Mouse (Mus musculus): ENCODE data around the gene Nodal.

Nodal gene

GRCm38 (mm10) chr10:61431375-61431774 lies 13.6 kb downstream of the Nodal start:
- DNase-seq (ENCODE audit: low read depth): no peak

GRCm38 (mm10) chr10:61440202-61440800 lies 22.5 kb downstream of the Nodal start:
- DNase-seq (ENCODE audit: low read depth): no peak

GRCm38 (mm10) chr10:61443456-61443855 lies 25.7 kb downstream of the Nodal start:
- DNase-seq (ENCODE audit: low read depth): no peak

DNA sequence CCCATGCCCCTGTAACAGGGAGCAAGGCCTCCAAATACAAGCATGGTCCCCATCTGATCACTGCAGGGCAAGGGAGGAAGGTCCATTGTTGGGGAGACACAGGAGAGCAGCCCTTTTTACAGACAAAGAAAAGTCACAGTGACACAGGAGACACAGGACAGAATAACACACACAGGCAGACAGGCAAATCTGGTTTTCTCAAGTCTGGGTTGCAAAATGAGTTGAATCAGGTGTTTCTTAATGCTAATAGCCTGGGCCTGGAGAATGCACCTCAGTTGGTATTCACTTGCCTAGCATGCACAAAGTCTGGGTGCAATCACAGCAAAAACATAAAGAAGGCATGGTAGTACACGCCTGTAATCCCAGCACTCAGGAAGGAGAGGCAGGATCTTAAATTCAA lies 26.1 kb downstream of the Nodal start:
- DNase-seq (ENCODE audit: low read depth): no peak

DNA sequence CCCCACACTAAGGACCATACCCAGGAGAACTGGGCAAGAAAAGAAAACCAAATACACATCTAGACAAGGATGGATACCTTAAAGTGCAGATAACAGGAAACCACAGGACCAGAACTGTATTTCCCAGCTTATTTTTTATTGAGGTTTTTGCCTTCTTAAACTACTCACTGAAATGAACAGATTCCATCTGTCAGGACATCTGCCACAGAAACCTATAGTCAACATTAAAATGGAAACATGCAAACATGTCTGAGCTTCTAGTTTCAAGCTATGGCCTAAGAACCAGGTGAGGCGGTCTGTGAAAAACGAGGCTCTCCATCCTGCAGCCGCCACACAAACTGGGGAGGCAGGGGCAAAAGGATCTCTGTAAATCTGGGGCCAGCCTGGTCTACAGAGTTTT lies 27.2 kb downstream of the Nodal start:
- DNase-seq (ENCODE audit: low read depth): no peak

DNA sequence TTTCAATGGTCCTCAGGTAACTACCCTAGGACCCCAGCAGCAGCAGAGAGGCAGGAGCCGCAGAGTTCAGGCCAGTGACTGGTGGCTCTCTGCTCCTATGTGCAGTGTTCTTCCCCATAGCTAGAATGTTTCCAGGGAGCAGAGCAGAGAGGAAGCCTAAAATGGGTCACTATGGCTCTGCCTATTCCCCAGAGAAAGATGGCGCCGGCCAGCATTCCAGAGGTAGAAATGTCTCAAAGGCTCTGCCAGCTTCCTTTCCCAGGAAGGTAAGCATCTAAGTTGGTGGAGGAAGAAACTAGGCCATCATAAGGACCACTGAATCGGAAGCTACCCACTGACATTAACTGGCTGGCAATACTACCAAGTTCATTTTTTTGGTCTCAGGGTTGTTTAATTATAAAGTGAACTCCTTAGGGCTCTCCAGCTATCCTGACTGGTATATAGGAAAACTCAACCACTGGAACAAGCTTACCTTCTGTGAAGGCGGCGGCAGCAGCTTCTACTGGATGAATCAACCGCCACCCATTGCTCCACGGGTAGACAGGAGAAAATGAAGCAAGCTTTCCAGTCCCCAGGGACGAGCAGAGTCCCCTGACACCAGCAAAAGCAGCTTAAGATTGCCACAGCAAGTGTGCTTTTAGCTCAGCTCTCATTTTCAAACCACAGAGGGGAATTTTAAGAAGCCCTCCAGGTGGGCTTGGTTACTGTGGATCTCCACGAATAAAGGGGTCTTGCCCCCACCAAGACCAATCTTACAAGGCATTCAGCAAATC lies 30.0 kb downstream of the Nodal start:
- no peak for DNase-seq (ENCODE audit: low read depth)

GRCm38 (mm10) chr10:61448834-61449233 lies 31.1 kb downstream of the Nodal start:
- DNase-seq (ENCODE audit: low read depth): no peak

DNA sequence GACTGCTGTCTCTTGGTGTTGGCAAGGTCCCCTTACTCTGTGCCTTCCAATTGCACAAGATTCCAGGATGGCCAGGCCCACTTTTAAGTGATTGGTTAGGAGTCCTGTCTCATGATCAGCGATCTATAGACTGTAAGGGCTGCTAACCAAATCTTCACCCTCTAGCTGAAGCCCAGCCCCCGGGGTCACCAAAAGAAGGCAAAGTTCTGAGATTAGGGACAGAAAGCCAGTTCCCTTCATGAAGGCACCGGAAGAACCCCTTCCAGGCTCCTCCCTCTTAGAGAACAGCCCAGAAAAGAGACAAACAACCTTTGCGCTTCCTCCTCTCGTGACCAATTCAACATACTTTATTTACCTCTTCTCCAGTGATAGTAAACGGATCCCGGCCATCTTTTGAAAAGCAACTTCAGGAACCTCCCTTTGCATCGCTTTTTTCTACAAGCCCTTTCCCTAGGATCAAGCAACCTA lies 33.7 kb downstream of the Nodal start:
- DNase-seq (ENCODE audit: low read depth): peak; percentile 90

DNA sequence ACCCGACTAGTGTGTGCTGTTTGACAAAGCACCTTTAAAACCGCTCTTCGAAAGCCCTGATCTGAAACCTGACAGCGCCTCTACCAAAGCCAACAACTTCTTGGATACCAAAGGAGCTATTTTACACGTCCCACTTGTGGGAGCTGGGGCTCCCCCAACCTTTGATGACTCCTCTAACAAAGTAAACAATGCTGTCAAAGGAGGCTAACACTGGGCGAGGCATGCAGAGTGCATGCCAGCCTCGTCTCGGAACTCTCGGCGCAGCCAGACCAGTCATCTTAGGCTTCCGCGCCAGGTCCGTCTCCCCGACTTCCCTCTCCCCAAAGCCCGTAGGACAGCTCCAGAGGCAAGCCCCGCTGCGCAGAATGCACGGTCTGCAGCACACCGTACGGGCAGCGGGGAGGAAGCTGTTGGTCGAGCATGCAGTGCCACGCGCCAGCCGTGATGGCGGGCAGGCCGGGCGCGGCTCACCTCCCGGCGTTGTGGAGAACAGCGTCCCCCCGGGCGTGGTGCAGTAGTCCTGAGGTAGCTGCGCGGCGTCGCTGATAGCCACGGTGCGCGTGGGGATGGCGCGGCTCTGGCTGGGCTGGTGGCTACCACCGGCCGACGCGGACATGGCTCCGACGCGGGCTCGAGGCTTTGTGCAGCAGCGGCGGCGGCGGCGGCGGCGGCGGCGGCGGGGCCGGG lies 34.3 kb downstream of the Nodal start:
- DNase-seq (ENCODE audit: low read depth): no peak

GRCm38 (mm10) chr10:61452645-61453044 lies 34.9 kb downstream of the Nodal start, which contains the start of gene Eif4ebp2:
Eif4ebp2 (minus strand) TSS chr10:61452661.
- DNase-seq (ENCODE audit: low read depth): peak; percentile 99

- DNase-seq (ENCODE audit: low read depth): peak; percentile 49
These were observed 35.4 kb downstream of the Nodal start for GRCm38 (mm10) chr10:61453171-61453570.

GRCm38 (mm10) chr10:61457182-61457581 lies 39.4 kb downstream of the Nodal start:
- no peak for DNase-seq (ENCODE audit: low read depth)

DNA sequence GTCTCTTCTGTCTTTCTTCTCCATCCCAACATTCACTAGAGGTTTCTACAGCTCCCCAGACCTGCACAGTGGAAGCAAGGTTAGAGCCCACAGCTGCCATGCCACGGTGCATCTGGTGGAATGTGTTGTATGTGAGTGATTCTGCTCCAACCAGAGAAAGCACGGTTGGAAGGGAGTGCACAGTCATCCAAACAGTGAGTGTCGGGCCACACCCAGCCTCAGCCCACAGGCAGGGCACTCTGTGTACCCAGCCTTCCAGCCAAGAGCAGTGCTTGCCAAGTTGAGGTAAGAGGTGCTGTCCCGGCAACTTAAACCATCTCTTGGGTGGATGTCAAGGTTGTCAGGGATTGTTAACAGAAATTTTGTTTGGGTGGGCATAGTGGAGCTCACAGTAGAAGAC lies 47.2 kb downstream of the Nodal start:
- no peak for DNase-seq (ENCODE audit: low read depth)

DNA sequence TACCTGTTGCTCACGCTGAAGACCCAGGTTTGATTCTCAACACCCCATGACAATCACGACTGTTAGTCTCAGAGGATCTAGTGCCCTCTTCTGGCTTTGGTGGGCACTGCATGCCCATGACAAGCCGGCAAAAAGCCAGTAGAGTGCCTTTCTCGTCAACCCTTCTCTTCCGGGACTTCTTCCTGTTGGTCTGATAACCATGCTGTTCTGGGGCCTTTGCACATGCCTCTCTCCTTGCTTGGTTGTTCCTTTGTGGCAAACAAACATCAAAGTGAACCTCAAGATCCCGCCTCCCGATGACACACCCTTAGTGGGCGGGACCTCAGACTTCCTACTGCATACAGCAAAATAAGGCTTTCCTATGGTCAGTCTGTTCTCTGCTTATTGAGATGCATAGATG lies 48.5 kb downstream of the Nodal start:
- peak; percentile 72 for DNase-seq (ENCODE audit: low read depth)

DNA sequence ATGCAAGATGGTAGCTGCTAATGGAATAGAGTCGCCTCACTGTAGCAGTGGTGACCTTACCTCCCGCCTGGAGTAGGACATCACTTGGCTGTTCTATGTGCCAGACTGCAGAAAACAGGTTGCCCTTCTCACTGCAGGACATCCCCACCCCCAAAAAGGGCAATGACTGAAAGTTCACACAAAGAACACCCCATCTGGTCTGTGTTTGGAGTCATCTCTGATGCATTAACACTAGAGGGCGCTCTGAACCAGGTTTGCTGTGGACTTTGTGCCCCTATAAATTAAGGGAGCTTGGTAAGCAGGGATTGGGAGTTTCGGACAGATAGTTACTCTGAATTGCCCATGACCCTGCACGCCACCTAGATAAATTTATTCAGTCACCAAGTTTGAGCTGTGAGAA lies 49.1 kb downstream of the Nodal start:
- peak; percentile 74 for DNase-seq (ENCODE audit: low read depth)

GRCm38 (mm10) chr10:61468900-61469299 lies 51.1 kb downstream of the Nodal start:
- no peak for DNase-seq (ENCODE audit: low read depth)

DNA sequence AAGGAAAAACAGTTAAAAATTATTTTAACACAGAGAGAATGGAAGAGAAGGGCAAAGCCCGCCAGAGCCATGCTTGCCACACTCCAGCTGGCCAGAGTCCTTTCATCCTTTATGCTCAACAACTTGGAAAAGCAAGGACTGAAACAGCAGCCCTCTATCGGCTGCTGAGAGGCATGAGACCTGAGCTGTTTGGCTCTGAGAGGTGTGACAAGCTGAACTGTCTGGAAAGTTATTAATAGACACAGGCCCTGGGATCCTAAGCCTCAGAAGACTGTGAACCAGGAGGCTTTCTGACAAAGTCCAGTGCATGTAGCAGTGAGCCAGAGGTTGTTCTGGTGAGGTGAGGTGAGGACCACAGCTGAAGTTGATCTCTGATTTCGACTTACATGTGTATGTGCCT lies 55.9 kb downstream of the Nodal start:
- no peak for DNase-seq (ENCODE audit: low read depth)

GRCm38 (mm10) chr10:61474344-61474743 lies 56.6 kb downstream of the Nodal start:
- peak; percentile 12 for DNase-seq (ENCODE audit: low read depth)
